Mouse (Mus musculus) forebrain, embryonic 14.5 days (tissue): ENCODE results near the gene Llgl2. TPM values are rescaled to one million over a fixed set of nuclear protein-coding genes. Genes with fewer than 3 reads are reported as not detected.

Experiments
- ATAC-seq: fragments of 200-750 bp; cut with Nextera tagmentation; 2 replicates; pipeline ENCODE4 v1.8.0; 2017; ENCODE audit warnings: mild to moderate bottlenecking, moderate library complexity
- DNase-seq: peaks from one replicate; pipeline ENCODE4 v3.0.0-alpha.2; 2015; ENCODE audit warnings: low spot score
- H3K27ac ChIP-seq: fragments of 300-500 bp; sonication (generic); 2 replicates; pipeline ENCODE4 v1.5.1; 2014; ENCODE audit warnings: low read depth, mild to moderate bottlenecking, control low read depth, low read length, moderate library complexity
- H3K27me3 ChIP-seq: fragments of 300-500 bp; sonication (generic); replicated peaks from 2 replicates; pipeline ENCODE4 v1.6.1; 2014; ENCODE audit warnings: low read length, control low read depth, mixed read lengths; ENCODE audit not compliant: control insufficient read depth, insufficient read depth
- H3K36me3 ChIP-seq: fragments of 300-500 bp; sonication (generic); 2 replicates; pipeline ENCODE4 v1.6.1; 2014; ENCODE audit warnings: low read length, control low read depth; ENCODE audit not compliant: control insufficient read depth, insufficient read depth
- H3K4me1 ChIP-seq: fragments of 300-500 bp; sonication (generic); 2 replicates; pipeline ENCODE4 v1.6.1; 2014; ENCODE audit warnings: antibody characterized with exemption, low read length, control low read depth; ENCODE audit not compliant: control insufficient read depth, insufficient read depth
- H3K4me2 ChIP-seq: fragments of 300-500 bp; sonication (generic); 2 replicates; pipeline ENCODE4 v1.6.1; 2014; ENCODE audit warnings: mild to moderate bottlenecking, control low read depth, low read length
- H3K4me3 ChIP-seq: fragments of 300-500 bp; sonication (generic); 2 replicates; pipeline ENCODE4 v1.5.1; 2014; ENCODE audit warnings: low read depth, low read length, control low read depth
- H3K9ac ChIP-seq: fragments of 300-500 bp; sonication (generic); 2 replicates; pipeline ENCODE4 v1.6.1; 2014; ENCODE audit warnings: mild to moderate bottlenecking, low read length, control low read depth, moderate library complexity
- H3K9me3 ChIP-seq: fragments of 300-500 bp; sonication (generic); replicated peaks from 2 replicates; pipeline ENCODE4 v1.6.1; 2016; ENCODE audit warnings: low read length, control low read depth, mixed read lengths; ENCODE audit not compliant: control insufficient read depth
- WGBS: fragments of 180-500 bp; shearing (Covaris S2); extraction: QIAGEN DNeasy Blood & Tissue Kit; methylation state at CpG from one replicate; pipeline ENCODE4 v1.1.7; 2014; 5-methylcytosine and 5-hydroxymethylcytosine counted together
- microRNA-seq: library from miRNA; unstranded; fragments of <30 nt; microRNA quantifications from one replicate; pipeline ENCODE4, GENCODE M21; 2016
- polyA plus RNA-seq: library from polyadenylated mRNA; unstranded; fragments of >200 nt; fragmentation: Nextera tagmentation; extraction: Ambion mirVana; gene quantifications from 2 replicates; pipeline ENCODE4 v1.2.1, GENCODE M21; 2014

The Llgl2 gene
- polyA plus RNA-seq, 1 experiment from 2014 or later: 0.70 TPM

GRCm38 (mm10) chr11:115901338-115902161 lies 77.7 kb downstream of the Llgl2 start:
- ATAC-seq (no peak), DNase-seq (no peak)
- no peak overlapping the region for H3K9ac ChIP-seq
- H3K4me3 ChIP-seq: no peak overlapping the region
- H3K4me1 ChIP-seq: no peaks in the 10 kb centered on the region
- no peak overlapping the region for H3K27ac ChIP-seq
- H3K36me3 ChIP-seq: 0 out of 2 replicates have a peak, but pooled peaks cover 13% of the 10 kb centered on the region
- no peak overlapping the region for H3K4me2 ChIP-seq
- WGBS: 90% methylated on average over 9 of the region's 9 CpGs
- H3K9me3 ChIP-seq: no peaks in the 10 kb centered on the region
- no peaks in the 10 kb centered on the region for H3K27me3 ChIP-seq

- 0 out of 2 replicates have a peak, but pooled peaks cover 11% of the 10 kb centered on the region for H3K36me3 ChIP-seq
- no peaks in the 10 kb centered on the region for H3K27me3 ChIP-seq
- H3K4me3 ChIP-seq: no peak overlapping the region
- H3K9ac ChIP-seq: no peak overlapping the region
- 84% methylated on average over 5 of the region's 5 CpGs for WGBS
- H3K27ac ChIP-seq: no peak overlapping the region
- DNase-seq (no peak), ATAC-seq (no peak)
- no peaks in the 10 kb centered on the region for H3K4me1 ChIP-seq
- H3K9me3 ChIP-seq: no peaks in the 10 kb centered on the region
- no peak overlapping the region for H3K4me2 ChIP-seq
These were observed 78.3 kb downstream of the Llgl2 start for GRCm38 (mm10) chr11:115902177-115902576.

GRCm38 (mm10) chr11:115902831-115903230 lies 79.0 kb downstream of the Llgl2 start:
- H3K4me2 ChIP-seq: no peak overlapping the region
- 88% methylated on average over 1 of the region's 1 CpGs for WGBS
- H3K4me1 ChIP-seq: no peaks in the 10 kb centered on the region
- H3K27me3 ChIP-seq: no peaks in the 10 kb centered on the region
- H3K4me3 ChIP-seq: no peak overlapping the region
- H3K9me3 ChIP-seq: no peaks in the 10 kb centered on the region
- H3K27ac ChIP-seq: no peak overlapping the region
- 0 out of 2 replicates have a peak, but pooled peaks cover 11% of the 10 kb centered on the region for H3K36me3 ChIP-seq
- ATAC-seq (no peak), DNase-seq (peak; percentile 13)
- H3K9ac ChIP-seq: no peak overlapping the region

- H3K9ac ChIP-seq: no peak overlapping the region
- H3K27ac ChIP-seq: no peak overlapping the region
- WGBS: 87% methylated on average over 11 of the region's 11 CpGs
- H3K4me2 ChIP-seq: no peak overlapping the region
- DNase-seq (no peak), ATAC-seq (no peak)
- H3K4me1 ChIP-seq: no peaks in the 10 kb centered on the region
- no peaks in the 10 kb centered on the region for H3K9me3 ChIP-seq
- 0 out of 2 replicates have a peak, but pooled peaks cover 11% of the 10 kb centered on the region for H3K36me3 ChIP-seq
- H3K4me3 ChIP-seq: no peak overlapping the region
- H3K27me3 ChIP-seq: no peaks in the 10 kb centered on the region
These were observed 79.8 kb downstream of the Llgl2 start for GRCm38 (mm10) chr11:115903384-115904230.

- Histone ChIP-seq H3K36me3 (0 out of 2 replicates have a peak, but pooled peaks cover 11% of the 10 kb centered on the region), H3K4me1 (no peaks in the 10 kb centered on the region), H3K9ac (no peak overlapping the region), H3K4me3 (no peak overlapping the region), H3K27me3 (no peaks in the 10 kb centered on the region), H3K4me2 (no peak overlapping the region), H3K9me3 (no peaks in the 10 kb centered on the region), H3K27ac (no peak overlapping the region)
- DNase-seq (no peak), ATAC-seq (no peak)
- 90% methylated on average over 8 of the region's 8 CpGs for WGBS
These were observed 80.5 kb downstream of the Llgl2 start for GRCm38 (mm10) chr11:115904231-115904955.

Small RNA genes within 50 kb of the gene (microRNA-seq; reads per million reads assigned to microRNA genes)
- not detected for gene Mir5621

Other genes starting within 250 kb of the Llgl2 start
- gene Mrps7, start 220.1 kb upstream of the Llgl2 start, polyA plus RNA-seq: 72.1 and 81.5 TPM in 2 replicates
- 18.1 and 22.7 TPM in 2 replicates for gene Gga3, start 220.0 kb upstream of the Llgl2 start, polyA plus RNA-seq
- gene Mif4gd, start 211.1 kb upstream of the Llgl2 start, polyA plus RNA-seq: 9.5 and 12.5 TPM in 2 replicates
- 38.3 and 50.1 TPM in 2 replicates for gene Slc25a19, start 195.8 kb upstream of the Llgl2 start, polyA plus RNA-seq
- 108 and 113 TPM in 2 replicates for gene Grb2, start 115.5 kb upstream of the Llgl2 start, polyA plus RNA-seq
- 12.4 and 19.6 TPM in 2 replicates for gene Tmem94, start 58.6 kb upstream of the Llgl2 start, polyA plus RNA-seq
- 8.0 and 8.9 TPM in 2 replicates for gene Caskin2, start 10.4 kb upstream of the Llgl2 start, polyA plus RNA-seq
- gene Tsen54, start 9.3 kb upstream of the Llgl2 start, polyA plus RNA-seq: 15.2 and 19.1 TPM in 2 replicates
- gene Myo15b, start 34.4 kb downstream of the Llgl2 start, polyA plus RNA-seq: not detected in 2 replicates
- gene Smim5, start 75.9 kb downstream of the Llgl2 start, polyA plus RNA-seq: 0.52 and 1.6 TPM in 2 replicates
- 0.18 and 0.22 TPM in 2 replicates for gene Smim6, start 88.0 kb downstream of the Llgl2 start, polyA plus RNA-seq
- gene Sap30bp, start 109.2 kb downstream of the Llgl2 start, polyA plus RNA-seq: 55.8 and 56.5 TPM in 2 replicates
- gene Recql5, start 109.4 kb downstream of the Llgl2 start, polyA plus RNA-seq: 16.5 and 20.4 TPM in 2 replicates
- 0.48 and 0.62 TPM in 2 replicates for gene Itgb4, start 150.7 kb downstream of the Llgl2 start, polyA plus RNA-seq
- gene Galk1, start 188.7 kb downstream of the Llgl2 start, polyA plus RNA-seq: 53.9 and 59.5 TPM in 2 replicates
- gene H3f3b, start 203.9 kb downstream of the Llgl2 start, polyA plus RNA-seq: 2,620 and 3,081 TPM in 2 replicates
- 23.4 and 24.9 TPM in 2 replicates for gene Unk, start 206.3 kb downstream of the Llgl2 start, polyA plus RNA-seq